Mouse (Mus musculus): ENCODE measurements at regions not wholly inside any gene's neighbourhood (a gene's known extent, or its start where the extent isn't known, plus 50 kb on each side); places are given as distances from the start of the nearest gene placed in this dataset.
"Not testable (repeated sequence)": the region's sequence is repeated elsewhere in the genome, so short reads cannot be mapped to it uniquely, and the experiment has no call there.

DNA sequence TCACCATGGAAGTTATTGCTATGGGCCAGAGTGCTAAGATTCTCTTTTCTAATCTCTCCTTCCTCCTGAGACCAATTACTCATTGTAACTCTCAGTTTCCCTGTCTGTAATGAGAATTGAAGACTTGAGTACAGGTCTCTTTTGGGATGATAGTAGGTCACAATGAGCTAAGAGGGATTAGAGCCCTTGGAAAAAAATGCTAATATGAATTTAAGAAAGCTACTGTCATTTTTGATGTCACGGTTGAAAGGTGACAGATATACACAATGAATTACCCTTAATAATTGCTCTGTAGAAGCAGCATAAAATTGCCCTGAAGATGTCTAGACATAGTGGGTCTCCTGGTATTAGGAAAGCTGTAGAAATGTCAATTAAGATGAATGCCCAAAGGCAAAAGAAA lies 178.2 kb downstream of the Kcna4 start:
- no peak for DNase-seq (ENCODE audit: low spot score)

DNA sequence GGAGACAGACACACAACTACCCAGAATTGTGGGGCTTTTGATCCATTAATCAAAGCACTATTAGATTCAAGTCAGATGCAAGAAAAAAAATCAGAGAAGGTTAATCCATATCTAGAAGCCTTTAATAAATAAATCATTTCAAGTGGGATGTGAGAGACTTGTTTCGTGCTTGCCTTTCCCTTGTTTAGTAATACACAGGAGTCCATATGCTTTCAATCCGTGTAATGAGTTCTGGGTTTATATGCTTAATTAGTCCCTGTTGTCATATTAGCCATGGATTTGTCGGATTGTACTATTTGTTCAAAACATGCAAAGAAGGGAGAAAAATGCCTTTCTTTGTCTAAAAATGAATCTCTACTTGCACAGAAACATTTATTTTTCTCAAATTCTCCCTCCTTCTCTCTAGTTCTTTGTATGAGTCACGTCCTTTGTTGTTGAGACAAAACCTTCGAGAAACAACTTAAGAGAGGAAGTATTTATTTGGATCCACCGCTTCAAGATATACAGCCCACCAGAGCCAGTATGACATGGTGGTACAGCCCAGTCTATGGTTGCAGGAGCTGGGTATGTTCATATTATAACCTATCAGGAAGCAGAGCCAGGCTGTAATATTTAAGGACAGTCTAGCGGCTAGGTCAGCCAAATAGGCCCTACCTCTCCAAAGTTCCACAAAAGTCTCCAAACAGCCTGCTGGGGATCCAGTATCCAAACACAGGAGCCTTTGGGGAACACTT lies 213.4 kb downstream of the Kcna4 start:
- DNase-seq (ENCODE audit: low spot score), result no peak

DNA sequence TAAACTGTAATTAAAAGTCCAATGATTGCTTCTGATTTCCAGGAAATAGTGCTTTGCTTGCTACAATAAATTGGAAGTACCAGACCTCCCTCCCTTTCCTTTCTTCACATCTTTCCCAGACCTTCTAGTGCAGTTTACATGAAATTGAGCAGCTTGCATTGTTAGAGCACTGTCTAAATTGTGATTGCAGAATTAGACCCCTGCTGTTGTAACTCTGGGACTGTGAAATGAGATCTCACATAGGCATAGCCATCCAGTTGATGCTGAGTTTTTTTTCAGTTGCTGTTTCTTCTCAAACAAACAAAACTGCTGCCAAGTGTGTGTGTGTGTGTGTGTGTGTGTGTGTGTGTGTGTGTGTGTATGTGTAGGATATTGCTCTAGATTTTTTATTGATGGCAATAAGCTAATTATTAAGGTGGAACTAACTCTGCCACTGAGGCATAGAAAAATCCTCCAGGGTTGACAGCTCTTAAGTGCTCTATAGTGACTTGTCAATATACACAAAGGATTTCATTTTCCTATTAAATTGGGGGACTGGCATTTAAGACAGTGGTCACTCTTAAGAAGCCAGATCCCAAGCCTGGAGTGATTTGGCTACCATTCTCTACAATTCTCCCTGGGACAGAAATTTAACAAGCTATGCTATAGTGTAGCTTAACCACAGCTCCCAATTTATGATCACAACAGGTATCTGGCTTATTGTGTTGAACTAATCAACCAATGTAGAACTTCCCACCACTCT lies 217.2 kb downstream of the Kcna4 start:
- no peak for DNase-seq (ENCODE audit: low spot score)

DNA sequence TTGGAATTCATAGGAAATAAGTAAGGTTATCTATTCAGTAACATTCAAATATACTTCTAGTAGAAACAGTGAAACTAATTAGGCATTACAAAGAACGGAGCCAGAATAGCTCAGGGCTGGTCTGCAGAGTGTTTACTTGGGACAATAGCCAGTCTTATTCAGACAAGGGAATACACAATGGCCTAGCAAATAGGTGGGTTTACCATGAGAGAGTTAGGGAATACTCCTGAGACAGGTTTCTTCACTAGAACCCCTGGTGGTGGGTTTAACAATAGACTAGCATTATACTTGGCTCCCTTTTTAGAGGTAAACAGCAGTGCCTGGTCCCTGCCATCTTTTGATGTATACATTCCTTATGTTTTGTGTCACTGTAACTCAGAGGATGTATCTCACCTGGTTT lies 225.0 kb downstream of the Kcna4 start:
- DNase-seq (ENCODE audit: low spot score), result not testable (repeated sequence)

DNA sequence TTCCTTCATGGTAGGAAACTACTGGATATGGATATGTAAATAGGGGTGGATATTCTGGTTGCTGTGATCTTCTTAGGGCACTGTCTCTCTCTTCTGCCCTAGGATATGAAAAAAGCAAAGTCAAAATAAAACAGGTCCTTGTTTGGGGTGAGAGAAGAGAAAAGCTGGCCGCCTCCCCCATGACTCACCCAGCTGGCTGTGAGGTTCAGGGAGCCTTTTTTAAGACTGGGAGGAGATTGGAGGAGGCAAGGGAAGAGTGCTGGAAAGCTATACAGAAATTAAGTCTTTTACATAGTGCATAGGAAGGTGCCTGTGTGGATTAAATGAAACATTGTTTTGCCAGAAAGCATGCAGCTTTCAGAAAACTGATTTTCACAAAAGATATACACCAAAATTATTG lies 227.7 kb downstream of the Kcna4 start:
- no peak for DNase-seq (ENCODE audit: low spot score)

DNA sequence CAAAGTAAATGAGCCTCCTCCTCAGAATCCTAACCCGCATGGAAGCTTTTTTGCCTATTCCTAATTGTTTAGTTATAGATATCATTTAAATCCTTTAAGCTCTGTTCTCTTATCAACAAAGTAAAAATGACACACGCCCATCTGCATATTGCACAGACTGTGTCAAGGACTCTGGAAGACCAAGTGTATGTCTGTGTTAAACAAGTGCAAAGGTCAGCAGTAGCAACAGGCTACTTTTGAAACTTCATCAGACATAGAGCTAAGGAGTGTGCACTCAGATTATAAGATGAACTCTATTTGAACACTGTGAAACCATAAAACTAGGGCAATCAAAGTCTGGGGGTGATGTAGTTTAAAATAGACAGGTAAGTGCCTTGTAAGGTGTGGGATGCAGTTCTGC lies 228.3 kb downstream of the Kcna4 start:
- no peak for DNase-seq (ENCODE audit: low spot score)

DNA sequence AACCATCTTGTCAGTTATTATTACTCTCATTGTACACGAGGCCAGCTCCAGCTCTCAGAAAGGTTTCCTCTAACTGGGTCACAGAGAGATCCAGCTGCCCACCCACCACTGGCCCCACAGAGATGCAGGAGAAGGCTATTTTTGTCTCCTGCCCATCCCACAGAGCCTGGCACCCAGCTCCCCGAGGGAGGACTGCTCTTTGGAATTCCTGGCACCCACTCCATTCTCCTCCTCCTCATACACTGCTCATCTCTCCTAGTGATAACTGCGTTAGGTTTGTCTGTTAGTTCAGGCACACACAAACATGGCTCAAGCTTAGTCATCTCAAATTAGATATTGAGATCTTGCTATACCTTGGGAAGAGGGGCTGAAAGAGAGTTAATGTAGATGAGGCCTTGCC lies 228.9 kb downstream of the Kcna4 start:
- DNase-seq (ENCODE audit: low spot score), result no peak

DNA sequence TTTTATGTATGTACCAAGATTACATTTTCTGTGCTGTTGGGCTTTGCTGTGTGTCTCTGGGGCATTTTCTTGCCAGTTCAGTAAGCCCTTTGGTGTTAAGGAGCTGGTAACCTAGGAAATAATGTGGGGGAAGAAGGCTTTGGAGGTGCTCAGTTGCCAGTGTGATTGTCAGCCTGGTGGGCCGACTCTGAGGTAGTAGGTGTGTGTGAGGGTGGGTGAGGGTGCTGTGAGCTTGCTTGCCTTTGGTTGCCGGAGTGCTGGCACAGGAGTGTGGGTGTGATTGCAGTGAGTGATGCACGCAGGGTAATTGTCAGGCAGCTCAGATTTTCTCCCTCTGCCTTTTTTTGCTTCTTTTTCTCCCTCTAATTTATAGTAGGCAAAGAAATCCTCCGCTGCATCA lies 229.3 kb downstream of the Kcna4 start:
- DNase-seq (ENCODE audit: low spot score), result no peak

DNA sequence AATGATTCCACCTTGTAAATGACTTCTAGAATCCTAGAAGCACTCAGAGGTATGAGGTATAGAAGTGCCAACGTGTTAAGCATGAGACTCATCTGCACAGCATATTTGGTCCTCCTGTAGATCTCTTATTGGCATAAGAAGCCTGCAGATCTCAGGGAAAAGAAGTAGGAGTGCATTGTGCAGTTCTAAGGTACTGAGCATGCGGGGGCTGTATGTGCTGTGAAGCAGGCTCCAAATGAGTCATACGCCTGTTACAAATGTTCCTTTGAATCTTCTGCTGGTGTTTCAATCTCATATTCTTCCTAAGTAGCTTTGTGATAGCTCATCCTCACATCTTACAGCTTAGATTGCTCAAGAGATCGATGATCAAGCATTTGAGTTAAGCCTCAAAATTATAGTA lies 252.7 kb downstream of the Kcna4 start:
- DNase-seq (ENCODE audit: low spot score), result no peak

DNA sequence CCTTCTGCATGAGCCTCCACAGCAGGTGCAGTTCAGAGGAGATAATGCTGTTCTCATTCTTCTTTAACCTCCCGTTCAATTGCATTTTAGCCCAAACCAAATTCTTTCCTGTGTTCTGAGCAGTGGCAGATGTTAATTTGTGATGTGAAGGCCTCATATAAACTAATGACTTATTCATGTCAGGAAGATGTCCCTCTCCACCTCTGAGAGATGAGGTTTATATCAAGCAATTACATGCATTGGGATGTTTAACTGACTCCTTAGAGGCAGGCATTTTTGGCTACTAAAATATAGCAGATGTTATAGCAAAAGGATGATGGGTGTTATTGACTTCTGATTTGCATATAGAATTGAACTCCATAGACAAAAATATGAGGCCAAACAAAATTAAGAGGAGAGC lies 262.1 kb downstream of the Kcna4 start:
- DNase-seq (ENCODE audit: low spot score), result no peak

DNA sequence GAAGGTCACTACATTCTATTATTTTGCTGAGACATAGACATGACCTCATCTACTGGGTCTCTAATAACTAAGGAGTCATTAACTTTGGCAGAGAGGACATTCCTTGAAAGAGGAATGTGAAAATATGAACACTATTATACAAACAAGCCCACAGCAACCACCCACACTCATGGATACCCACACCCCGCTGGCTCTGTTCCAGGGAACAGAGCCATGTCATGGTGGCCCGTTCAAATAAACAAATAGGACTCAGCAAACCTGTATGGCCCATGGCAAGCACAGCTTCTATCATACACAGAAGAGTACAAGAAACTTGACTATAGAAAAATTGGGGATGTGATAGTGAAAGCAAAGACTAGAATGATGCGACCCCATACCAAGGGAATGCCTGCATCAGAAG lies 265.8 kb downstream of the Kcna4 start:
- no peak for DNase-seq (ENCODE audit: low spot score)

DNA sequence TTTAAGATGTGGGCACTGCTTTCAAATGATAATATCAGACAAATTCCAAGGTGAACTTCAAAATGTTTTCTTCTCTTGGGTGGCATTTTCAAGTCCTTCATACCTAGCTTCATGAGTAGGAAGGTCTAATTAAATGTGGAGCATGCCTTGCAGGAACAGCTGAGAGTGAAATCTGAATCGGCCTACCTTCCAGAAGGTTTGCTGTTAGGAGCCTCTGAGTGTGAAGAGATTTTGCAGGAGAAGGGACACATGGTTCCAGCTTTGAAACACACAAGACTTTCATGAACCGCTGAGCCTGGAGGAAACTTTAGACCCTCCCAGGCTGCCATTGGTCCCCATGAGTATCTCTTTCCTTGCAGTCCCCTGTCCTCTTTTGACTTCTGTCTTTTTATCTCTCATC lies 279.2 kb downstream of the Kcna4 start:
- DNase-seq (ENCODE audit: low spot score), result no peak

DNA sequence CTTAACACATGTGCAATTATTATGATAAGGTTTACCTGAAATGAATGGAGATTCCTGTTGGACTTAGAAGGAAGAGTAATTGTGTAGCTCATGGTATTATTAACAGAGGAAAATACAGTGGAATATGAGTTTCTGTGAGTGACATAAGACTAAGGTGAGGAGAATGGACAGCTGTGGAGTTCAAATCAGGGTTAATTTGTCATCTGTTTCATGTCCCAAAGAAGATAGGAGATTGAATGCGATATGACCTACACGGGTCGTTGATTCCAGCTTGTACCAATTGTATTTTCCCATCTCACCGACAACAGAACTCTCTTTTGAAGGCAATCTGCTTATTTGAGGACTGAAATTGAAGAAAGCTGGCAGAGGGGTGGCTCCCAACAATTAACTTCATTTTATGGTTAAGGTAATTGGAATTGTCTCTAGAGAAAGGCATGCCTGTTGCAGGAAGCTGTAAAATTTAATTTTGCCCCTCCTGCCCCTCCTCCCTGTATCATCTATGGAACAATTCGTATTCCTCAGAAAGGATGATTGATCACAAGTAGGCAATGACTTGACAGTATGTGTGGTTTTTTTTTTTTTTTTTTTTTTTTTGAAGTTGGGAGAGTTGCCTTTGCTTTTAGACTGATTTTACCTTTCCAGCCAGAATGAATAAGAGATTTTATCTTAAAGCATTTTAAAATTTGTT lies 319.6 kb downstream of the Kcna4 start:
- peak; percentile 6 for DNase-seq (ENCODE audit: low spot score)

DNA sequence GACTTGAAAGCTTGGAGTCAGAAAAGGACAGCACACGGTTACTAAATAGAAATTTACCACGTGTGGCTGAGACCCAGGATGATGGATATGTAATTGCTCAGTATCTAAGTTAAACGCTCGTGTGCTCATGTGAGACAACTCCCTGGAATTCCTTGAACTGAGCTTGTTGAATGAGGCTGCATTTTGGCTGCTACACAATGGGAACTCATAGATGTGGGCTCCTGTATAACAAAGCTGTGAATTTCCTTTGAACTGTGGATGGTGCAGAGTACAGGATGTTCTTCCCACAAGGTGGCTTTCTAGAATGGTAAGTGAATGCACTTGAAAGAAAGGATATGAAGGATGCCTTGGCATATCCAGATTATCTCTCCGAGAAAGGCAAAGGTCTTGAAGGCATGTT lies 321.4 kb downstream of the Kcna4 start:
- DNase-seq (ENCODE audit: low spot score), result no peak

DNA sequence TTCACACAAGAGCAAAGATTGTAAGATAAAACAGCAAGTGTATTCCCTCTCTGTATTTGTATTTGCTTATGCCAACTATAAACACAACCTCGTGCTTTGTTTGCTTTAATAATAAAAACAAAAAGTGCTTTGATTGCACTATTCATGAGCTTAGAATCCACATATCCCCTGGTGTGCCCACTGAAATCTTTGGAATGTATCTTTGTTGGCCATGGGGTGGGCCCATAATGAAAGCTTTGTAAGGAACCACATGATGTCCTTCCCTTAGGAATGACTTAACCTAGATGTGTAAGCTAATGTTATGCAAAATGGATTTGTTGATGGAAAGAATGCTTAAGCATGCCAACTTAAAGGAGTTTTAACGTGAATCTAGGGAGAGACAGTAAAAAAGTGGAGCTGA lies 321.8 kb downstream of the Kcna4 start:
- no peak for DNase-seq (ENCODE audit: low spot score)

DNA sequence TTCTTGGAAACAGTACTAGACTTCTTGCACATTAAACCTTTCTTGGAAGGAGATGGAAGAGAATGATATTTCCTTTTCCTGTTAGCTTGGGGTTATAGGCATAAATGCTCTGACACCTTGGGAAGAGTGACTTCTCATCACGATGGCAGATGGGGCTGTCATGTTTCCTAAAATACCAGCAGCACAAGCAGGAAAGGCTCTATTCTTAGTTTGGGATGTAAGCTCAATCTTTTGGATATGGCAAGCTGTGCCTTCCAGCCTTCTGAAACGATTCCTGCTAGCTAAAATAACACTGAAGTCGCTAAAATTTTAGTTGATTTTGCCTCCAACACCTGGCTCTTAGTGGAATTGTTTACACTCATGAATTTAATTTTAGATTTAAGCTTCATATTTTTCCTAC lies 324.3 kb downstream of the Kcna4 start:
- no peak for DNase-seq (ENCODE audit: low spot score)

DNA sequence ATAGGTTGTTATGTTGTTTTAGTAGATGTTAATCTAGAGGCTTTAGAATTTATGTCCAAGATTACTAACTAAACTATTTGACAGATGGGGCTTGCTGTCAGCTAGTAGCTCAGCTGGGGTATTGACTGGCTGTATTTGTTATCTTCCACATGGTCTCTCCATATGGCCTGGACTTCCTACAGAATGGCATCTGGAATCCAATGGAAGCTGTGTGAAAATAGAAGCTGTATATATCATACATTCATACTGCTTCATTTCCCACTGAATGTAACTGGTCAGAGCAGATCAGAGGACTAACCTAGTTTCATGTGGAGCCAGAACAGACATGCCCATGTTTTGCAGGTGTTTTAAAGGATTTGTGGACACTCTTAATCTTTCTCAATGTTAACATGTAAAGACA lies 337.0 kb downstream of the Kcna4 start:
- no peak for DNase-seq (ENCODE audit: low spot score)

DNA sequence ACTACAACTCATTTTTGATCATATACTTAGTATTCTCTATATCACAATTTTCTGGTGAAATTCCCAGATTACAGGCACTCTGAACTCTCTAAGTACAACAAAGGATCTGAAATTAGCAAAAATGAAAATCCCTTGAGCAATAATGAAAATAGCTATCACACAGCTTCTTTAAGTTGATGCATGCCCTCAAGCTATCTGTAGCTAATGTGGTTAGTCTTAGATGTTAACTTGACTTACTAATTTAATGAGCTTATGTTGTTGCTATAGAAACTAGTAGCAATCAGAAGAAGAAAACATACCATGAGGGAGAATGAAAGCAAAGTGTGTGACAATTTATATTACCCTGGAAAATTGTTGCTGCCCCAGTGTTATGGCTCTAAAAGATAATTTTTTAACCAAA lies 368.7 kb downstream of the Kcna4 start:
- DNase-seq (ENCODE audit: low spot score), result no peak

Data from embryo, embryonic 10.5 days (tissue).